Mouse (Mus musculus) adipocyte (in vitro differentiated cells): ENCODE results near the gene Gars.
A peak's percentile ranks its signal among the peaks of the same experiment; 100 is the strongest.

ENCODE experiments used
- DNase-seq: peaks from one replicate; pipeline ENCODE4 v3.0.0-alpha.2; 2016; ENCODE audit warnings: low spot score

The Gars gene

GRCm38 (mm10) chr6:55037799-55038670 lies at the start of gene Gars:
Gars (plus strand) TSS chr6:55038007.
- peak; percentile 88 for DNase-seq

DNA sequence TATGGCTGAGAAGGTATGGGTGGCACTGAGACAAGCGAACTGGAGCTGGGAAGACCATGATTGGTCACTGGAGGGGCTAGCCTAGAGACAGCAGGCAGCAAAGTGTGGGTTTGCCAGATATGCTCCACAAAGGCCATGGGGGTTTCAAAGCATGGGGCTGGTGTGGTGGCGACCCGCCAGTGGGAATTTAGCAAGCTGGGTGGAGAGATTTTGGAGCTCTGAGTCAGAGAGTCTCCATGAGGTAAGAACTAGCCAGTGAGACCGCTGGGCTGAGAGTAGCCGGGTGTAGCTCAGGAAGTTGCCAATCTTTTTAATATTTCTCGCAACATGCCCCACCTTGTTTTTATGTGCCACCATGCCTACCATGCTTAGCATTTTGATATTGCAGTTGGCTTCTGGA lies 49.7 kb upstream of the Gars start:
- no peak for DNase-seq

DNA sequence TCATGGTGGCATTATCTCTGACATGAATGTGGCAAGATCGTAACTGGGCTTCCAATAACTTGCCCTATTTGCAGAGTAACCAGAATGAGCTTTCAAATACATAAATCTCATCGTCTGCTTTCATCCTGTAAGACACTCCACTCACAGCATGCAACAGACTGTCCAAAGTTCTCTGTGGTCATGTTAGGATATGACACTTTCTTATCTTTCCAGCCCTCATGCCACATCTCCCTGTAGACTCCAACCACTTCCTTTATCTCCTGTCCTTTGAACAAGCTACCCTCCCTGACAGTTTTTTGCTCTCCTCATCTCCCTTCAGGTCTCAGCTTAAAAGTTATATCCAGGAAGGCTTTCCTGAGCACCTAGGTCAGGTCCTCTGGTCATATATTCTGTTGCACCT lies 46.6 kb upstream of the Gars start:
- no peak for DNase-seq

DNA sequence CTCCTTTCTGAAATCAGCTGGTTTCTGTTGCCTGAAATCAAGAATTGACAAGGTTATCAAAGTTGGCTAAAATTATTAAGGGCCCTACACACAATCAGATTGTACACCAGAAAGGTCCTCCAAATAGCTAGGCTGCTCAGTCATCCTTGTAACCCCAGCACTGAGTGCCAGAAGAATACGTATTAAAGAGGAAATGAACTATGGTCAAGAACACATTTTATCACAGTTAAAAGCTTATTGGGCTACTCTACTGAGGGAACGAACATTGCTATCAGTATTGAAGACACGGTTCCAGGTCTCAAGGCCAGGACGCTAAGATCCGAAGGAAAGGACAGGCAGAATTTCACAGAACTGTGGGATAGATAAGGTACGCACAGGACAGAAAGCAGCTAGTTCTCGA lies 45.7 kb upstream of the Gars start:
- no peak for DNase-seq

DNA sequence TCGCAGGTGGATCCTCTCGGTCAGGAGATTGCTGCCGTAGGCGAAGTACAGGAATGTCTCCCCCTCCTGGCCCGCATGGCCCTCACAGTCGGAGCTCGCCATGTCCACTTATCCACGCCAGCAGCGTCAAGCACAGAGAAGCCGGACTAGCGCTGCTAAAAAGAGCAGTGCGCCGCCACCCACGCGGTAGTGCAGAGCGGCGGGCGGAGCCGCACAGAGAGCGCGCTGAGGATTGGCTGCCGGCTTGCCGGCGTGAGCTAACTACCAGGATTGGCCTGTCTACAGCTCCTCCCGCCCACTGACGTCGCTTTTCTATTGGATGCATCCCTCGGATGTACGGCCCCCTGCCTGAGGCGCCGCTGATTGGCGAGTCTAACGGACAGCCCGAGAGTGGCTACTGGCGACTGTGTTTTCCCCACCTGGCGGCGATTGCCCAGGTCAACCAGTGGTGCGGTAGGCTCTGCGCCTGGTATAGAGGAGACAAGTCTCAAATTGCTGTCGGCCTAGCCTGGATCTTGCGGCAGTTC lies 45.0 kb upstream of the Gars start, which contains the start of gene Ggct:
Ggct (minus strand) TSS at position 217 of the 527 bp plus-strand sequence.
- peak; percentile 88 for DNase-seq

GRCm38 (mm10) chr6:54996361-54996760 lies 41.4 kb upstream of the Gars start:
- DNase-seq, result no peak

- DNase-seq, result no peak
Measured at GRCm38 (mm10) chr6:54997726-54998125, 40.1 kb upstream of the Gars start.

GRCm38 (mm10) chr6:55001320-55001719 lies 36.5 kb upstream of the Gars start:
- DNase-seq, result no peak

DNA sequence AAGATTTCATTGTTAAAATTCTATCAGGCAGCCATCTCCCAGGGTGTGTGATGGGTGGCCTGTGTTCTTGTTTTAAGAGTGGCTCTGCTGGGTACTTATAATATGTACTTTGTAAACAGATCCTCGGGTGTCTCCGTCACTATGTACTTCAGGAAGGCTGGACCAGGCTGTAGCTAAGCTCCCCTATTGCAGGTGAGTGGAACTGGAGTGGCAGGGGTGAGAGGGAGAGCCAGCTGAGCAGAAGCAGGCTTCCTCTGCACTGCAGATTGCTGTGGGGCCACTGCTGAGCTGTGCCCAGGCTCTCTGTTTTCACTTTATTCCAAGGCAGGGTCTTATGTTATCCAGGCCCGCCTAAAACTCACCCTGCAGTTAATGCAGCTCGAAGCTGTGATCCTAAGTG lies 35.4 kb upstream of the Gars start:
- DNase-seq, result no peak

- no peak for DNase-seq
Measured at GRCm38 (mm10) chr6:55003559-55003958, 34.2 kb upstream of the Gars start.

DNA sequence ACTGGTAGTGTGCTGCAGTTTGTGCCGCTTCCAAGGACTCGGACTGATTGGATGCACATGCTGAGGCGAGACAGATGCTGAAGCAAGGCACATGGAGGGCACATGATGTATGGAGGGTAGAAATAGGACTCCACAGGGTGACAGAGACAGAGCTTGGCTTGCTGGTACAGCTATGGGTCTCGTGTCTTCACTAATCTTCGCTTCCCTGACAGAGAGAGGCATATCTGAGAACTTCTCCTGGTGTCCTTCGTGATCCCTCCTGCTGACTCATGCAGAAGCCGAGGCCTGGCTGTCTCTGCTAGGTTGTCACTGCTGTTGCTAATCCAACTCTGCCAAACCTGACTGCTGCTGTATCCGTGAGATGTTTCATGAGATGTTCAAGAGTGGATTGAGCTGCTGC lies 29.4 kb upstream of the Gars start:
- no peak for DNase-seq

GRCm38 (mm10) chr6:55009391-55010230 lies 28.2 kb upstream of the Gars start:
- DNase-seq, result no peak

DNA sequence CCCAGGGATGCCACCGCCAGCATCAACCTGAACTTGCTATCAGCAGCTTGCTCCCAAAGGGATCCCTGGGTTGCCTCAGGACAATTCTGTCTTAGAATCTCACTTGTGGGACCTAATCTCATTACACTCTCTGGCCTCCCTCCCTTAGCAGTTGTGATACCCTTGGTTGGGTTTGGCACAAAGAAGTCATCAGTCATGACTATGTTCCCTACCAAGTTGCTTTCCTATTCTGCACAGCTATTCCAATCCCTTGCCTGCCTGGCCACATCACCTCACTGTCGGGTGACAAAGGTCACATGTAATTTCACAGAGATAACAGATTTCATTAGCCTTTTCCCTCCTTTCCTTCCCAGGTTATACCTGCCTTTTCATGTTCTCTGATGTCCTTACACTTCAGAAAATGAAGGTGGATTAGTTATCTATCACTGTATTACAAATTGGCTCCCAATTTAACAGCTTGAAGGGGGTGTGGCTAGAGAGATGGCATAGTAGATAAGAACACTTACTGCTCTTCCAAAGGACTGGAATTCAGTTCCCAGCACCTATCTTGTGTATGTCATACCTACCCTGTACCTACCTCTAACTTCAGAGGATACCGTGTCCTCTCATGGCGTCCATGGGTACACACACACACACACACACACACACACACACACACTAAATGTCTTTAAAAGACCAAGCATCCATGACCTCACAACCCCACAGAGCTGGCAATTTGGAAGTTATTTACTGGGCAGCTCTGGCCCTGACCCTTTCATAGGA lies 27.3 kb upstream of the Gars start:
- DNase-seq, result no peak

DNA sequence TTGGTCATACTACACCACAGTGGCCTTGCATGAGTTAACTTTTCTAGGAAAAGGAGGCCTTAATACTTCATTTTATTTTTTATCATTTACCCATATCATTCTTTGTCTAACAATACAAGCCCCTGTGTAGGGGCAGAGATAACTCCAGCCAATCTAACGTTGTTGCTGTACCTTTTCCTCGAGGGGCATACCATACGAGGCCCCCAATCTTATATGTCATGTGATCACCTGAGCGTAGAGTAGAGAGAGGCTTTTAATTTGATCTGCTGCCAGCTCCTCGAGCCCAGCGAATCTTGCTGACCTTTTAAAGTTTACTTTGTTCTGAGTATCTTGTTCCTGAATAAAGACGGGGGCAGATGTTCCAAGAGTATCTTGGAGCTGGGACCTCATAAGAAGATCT lies 25.3 kb upstream of the Gars start:
- DNase-seq, result no peak

DNA sequence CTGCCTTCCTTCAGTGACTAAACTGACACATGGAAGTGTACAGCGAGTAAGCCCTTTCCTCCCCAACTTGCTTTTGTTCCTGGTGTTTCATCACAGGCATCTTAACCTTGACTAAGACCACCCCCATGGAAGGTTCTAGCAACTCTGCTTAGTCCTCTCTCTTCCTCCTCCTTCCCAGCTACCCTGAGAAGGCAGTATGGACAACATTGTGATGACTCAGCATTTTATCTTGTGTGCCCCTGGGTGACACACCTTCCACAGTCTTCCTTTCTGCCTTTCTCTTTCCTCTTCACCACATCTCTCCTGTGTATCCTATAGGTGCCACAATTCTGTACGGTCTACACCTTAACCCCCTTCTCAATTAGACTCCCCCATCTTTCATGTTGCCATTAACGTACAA lies 23.6 kb upstream of the Gars start:
- no peak for DNase-seq

- DNase-seq, result peak; percentile 63
Measured at GRCm38 (mm10) chr6:55016236-55016635, 21.6 kb upstream of the Gars start.

- peak; percentile 91 for DNase-seq
Measured at GRCm38 (mm10) chr6:55016710-55017583, 20.9 kb upstream of the Gars start.

GRCm38 (mm10) chr6:55018417-55018816 lies 19.4 kb upstream of the Gars start:
- DNase-seq, result no peak

GRCm38 (mm10) chr6:55021806-55022205 lies 16.0 kb upstream of the Gars start:
- DNase-seq, result no peak

GRCm38 (mm10) chr6:55027642-55028041 lies 10.2 kb upstream of the Gars start:
- no peak for DNase-seq

GRCm38 (mm10) chr6:55036731-55037130 lies 1.1 kb upstream of the Gars start:
- DNase-seq, result no peak
